11 mouse cellular contexts compared by ENCODE assay signal in genomic region chr3:79066455-79067055, GRCm38 (mm10).
A peak's percentile ranks its signal among the peaks of the same experiment; 100 is the strongest.
DNase-seq lines count a peak whose midpoint lies in the region; ATAC-seq and TF ChIP-seq lines count a peak whose summit lies in the region.
"Had no signal": no experiment of that assay in that cellular context is flagged by ENCODE, and none has a peak within 500 bp of the region (broad histone marks: within the 10 kb centered on the region; RNA-seq: fewer than 3 reads in every experiment).

No protein-coding gene starts in this region.

- intact Hi-C loops in left cerebral cortex, adult 2 months (cut with DNase I), result loop anchor here (5.0 to 10.0 kb wide), 3 partner anchors 49 to 112 kb away; no protein-coding TSS in a partner anchor

- no peaks in the 10 kb centered on the region for H3K4me1 ChIP-seq in midbrain, embryonic 16.5 days (ENCODE audit: control insufficient read depth, insufficient read depth, low read length)
- no peaks in the 10 kb centered on the region for H3K4me1 ChIP-seq in midbrain, embryonic 15.5 days
- H3K4me1 ChIP-seq in liver, embryonic 11.5 days (replicated peaks; ENCODE audit: control insufficient read depth, insufficient read depth, low read length), result no peaks in the 10 kb centered on the region
- H3K4me1 ChIP-seq: forebrain, embryonic 12.5 days had no signal

- H3K4me2 ChIP-seq in midbrain, embryonic 16.5 days (ENCODE audit: low read length), result no peak overlapping the region
- no peak overlapping the region for H3K4me2 ChIP-seq in midbrain, embryonic 15.5 days
- H3K4me2 ChIP-seq in liver, embryonic 11.5 days, result no peak overlapping the region
- H3K4me2 ChIP-seq: forebrain, embryonic 12.5 days; hindbrain, embryonic 14.5 days; liver, embryonic 15.5 days had no signal

- peak; percentile 52 to 67 for DNase-seq in frontal cortex, postnatal 36 days (ENCODE audit: low spot score in 2 of 2)
- DNase-seq in frontal cortex, postnatal 25 days (ENCODE audit: low spot score in 2 of 2), result no peak
- peak; percentile 49 to 74 for DNase-seq in left cerebral cortex, adult 2 months (ENCODE audit: extremely low spot score in 1 of 2, low spot score in 2 of 2)
- no peak for DNase-seq in liver, embryonic 11.5 days (ENCODE audit: low spot score)
- no peak for DNase-seq in gastrocnemius, postnatal 10 days

- no peaks in the 10 kb centered on the region for H3K9me3 ChIP-seq in midbrain, embryonic 16.5 days (replicated peaks; ENCODE audit: control insufficient read depth, low read length, poor library complexity, severe bottlenecking)
- H3K9me3 ChIP-seq in midbrain, embryonic 15.5 days, result no peaks in the 10 kb centered on the region
- H3K9me3 ChIP-seq in liver, embryonic 11.5 days (ENCODE audit: control insufficient read depth, low read length), result no peaks in the 10 kb centered on the region
- H3K9me3 ChIP-seq: forebrain, embryonic 12.5 days; liver, embryonic 15.5 days had no signal

- H3K27me3 ChIP-seq in midbrain, embryonic 16.5 days (ENCODE audit: control insufficient read depth, insufficient read depth, low read depth, low read length), result no peaks in the 10 kb centered on the region
- no peaks in the 10 kb centered on the region for H3K27me3 ChIP-seq in midbrain, embryonic 15.5 days (replicated peaks)
- no peaks in the 10 kb centered on the region for H3K27me3 ChIP-seq in liver, embryonic 11.5 days (replicated peaks; ENCODE audit: control insufficient read depth, insufficient read depth, low read length)
- H3K27me3 ChIP-seq: forebrain, embryonic 12.5 days; liver, embryonic 15.5 days had no signal

- no peak for TF ChIP-seq CTCF in left cerebral cortex, adult 2 months (IDR thresholded peaks at IDR 0.05)

- H3K9ac ChIP-seq in midbrain, embryonic 16.5 days (ENCODE audit: low read depth, low read length), result no peak overlapping the region
- H3K9ac ChIP-seq in midbrain, embryonic 15.5 days, result no peak overlapping the region
- no peak overlapping the region for H3K9ac ChIP-seq in liver, embryonic 11.5 days (ENCODE audit: low read depth, low read length)
- H3K9ac ChIP-seq: forebrain, embryonic 12.5 days; hindbrain, embryonic 14.5 days; liver, embryonic 15.5 days had no signal

- H3K27ac ChIP-seq in midbrain, embryonic 16.5 days (ENCODE audit: low read length), result no peak overlapping the region
- no peak overlapping the region for H3K27ac ChIP-seq in midbrain, embryonic 15.5 days
- H3K27ac ChIP-seq in left cerebral cortex, adult 2 months, result no peak overlapping the region; the same call in 1 of the 2 replicates
- no peak overlapping the region for H3K27ac ChIP-seq in liver, embryonic 11.5 days (ENCODE audit: low read depth, low read length)
- H3K27ac ChIP-seq: forebrain, embryonic 12.5 days; hindbrain, embryonic 14.5 days; liver, embryonic 15.5 days had no signal

- peaks cover 39% of the 10 kb centered on the region for H3K36me3 ChIP-seq in midbrain, embryonic 16.5 days (ENCODE audit: control insufficient read depth, insufficient read depth, low read length)
- H3K36me3 ChIP-seq in midbrain, embryonic 15.5 days (replicated peaks), result peaks cover 33% of the 10 kb centered on the region
- peaks cover 4% of the 10 kb centered on the region; the same call in 1 of the 2 replicates for H3K36me3 ChIP-seq in liver, embryonic 11.5 days (ENCODE audit: control insufficient read depth, insufficient read depth, low read length)

- WGBS in midbrain, embryonic 16.5 days, result 93% methylated on average over 28 of the region's 28 CpGs
- 90% methylated on average over 28 of the region's 28 CpGs for WGBS in midbrain, embryonic 15.5 days
- 82% methylated on average over 28 of the region's 28 CpGs for whole genome bisulfite sequencing in liver, embryonic 11.5 days

- ATAC-seq in midbrain, embryonic 16.5 days, result peak; percentile 62
- ATAC-seq in midbrain, embryonic 15.5 days (replicated peaks), result no peak
- no peak for ATAC-seq in liver, embryonic 11.5 days (replicated peaks; ENCODE audit: low FRiP score)
- no peak for ATAC-seq in CD4-positive, CD25-positive, alpha-beta regulatory T cell, adult 4 months

- no peak overlapping the region for H3K4me3 ChIP-seq in midbrain, embryonic 16.5 days (ENCODE audit: low read depth, low read length)
- no peak overlapping the region for H3K4me3 ChIP-seq in midbrain, embryonic 15.5 days
- no peak overlapping the region for H3K4me3 ChIP-seq in left cerebral cortex, adult 2 months
- H3K4me3 ChIP-seq in liver, embryonic 11.5 days (ENCODE audit: low read depth, low read length), result no peak overlapping the region
- H3K4me3 ChIP-seq: forebrain, embryonic 12.5 days; liver, embryonic 15.5 days had no signal

Comparison
In these comparisons a context has a peak if more than half of its experiments do, and no peak if none do; other contexts are left out.
1. DNase-seq: peak in frontal cortex, postnatal 36 days (2 of 2) and left cerebral cortex, adult 2 months (2 of 2); none in frontal cortex, postnatal 25 days (0 of 2), liver, embryonic 11.5 days (single experiment) and gastrocnemius, postnatal 10 days (single experiment).